In the genomic region with DNA sequence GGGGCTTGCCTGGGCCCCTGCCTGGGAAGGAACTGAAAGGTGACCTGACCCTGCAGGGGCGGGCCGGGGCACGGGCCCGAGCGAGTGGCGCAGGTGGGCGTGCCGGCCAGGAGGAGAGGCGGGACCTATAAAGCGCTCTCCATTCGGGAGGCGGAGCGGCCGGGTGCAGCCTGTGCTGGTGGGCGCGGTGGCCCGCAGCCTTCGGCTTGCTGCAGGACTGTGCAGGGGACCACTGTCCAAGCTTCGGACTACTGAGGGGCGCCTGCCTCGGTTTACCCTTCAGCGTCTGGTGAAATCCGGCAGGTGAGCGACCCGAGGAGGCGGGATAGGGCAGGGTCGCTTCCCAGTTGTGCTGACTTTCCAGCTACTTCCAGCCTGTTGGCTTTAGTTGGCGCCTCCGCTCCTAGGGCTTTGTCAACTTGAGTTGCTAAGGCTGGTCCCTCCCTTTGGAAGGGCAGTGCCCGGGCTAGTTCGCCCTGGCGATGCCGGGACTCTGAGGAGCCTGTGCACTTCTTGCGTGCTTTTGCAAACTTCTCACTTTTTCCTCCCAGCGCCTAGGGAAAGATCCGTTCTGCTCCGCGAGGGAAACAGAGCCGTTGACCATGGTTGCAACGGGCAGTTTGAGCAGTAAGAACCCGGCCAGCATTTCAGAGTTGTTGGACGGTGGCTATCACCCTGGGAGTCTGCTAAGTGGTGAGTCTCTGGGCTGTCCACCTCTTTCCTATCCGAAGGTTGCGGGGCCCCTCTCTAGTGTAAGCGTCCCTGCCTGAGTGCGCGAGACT, we compare ENCODE assay signal across 8 mouse cellular contexts. TPM values are rescaled to one million over a fixed set of nuclear protein-coding genes. Genes with fewer than 3 reads are reported as not detected.
DNase-seq lines count a peak whose midpoint lies in the region; ATAC-seq and TF ChIP-seq lines count a peak whose summit lies in the region.

No protein-coding gene starts in this region.

- under 1% methylated on average over 38 of the region's 47 CpGs for WGBS in hindbrain, embryonic 15.5 days
- WGBS in liver, adult 2 months, result 1% methylated on average over 47 of the region's 47 CpGs
- WGBS in midbrain, embryonic 15.5 days, result 1% methylated on average over 47 of the region's 47 CpGs
- under 1% methylated on average over 46 of the region's 47 CpGs for WGBS in stomach, postnatal 0 days

- H3K4me2 ChIP-seq in hindbrain, embryonic 15.5 days, result peak overlapping the region; percentile 83
- peak overlapping the region; percentile 86 for H3K4me2 ChIP-seq in midbrain, embryonic 15.5 days
- H3K4me2 ChIP-seq in stomach, postnatal 0 days (replicated peaks; ENCODE audit: low read depth), result peak overlapping the region; percentile 97

- H3K27ac ChIP-seq in hindbrain, embryonic 15.5 days (replicated peaks), result no peak overlapping the region
- no peak overlapping the region for H3K27ac ChIP-seq in liver, adult 2 months (replicated peaks; ENCODE audit: insufficient read depth, low read depth, low read length)
- H3K27ac ChIP-seq in midbrain, embryonic 15.5 days, result peak overlapping the region; percentile 26; the same call in 1 of the 2 replicates
- H3K27ac ChIP-seq in stomach, postnatal 0 days (replicated peaks), result no peak overlapping the region

- peak; percentile 35 to 40 for DNase-seq in layer of hippocampus, postnatal 25 days (ENCODE audit: extremely low spot score in 1 of 2, low spot score in 1 of 2)
- no peak for DNase-seq in layer of hippocampus, adult 9-11 months
- peak; percentile 31 to 34 for DNase-seq in cerebellum, postnatal 14 days
- DNase-seq in gastrocnemius, postnatal 10 days, result peak; percentile 79
- DNase-seq in liver, adult 2 months (ENCODE audit: extremely low read depth, low read depth, low spot score), result peak; percentile 54
- peak; percentile 75 for DNase-seq in stomach, postnatal 0 days (ENCODE audit: low spot score)

- H3K9ac ChIP-seq in hindbrain, embryonic 15.5 days, result peak overlapping the region; percentile 23; the same call in 1 of the 2 replicates
- peak overlapping the region; percentile 27; the same call in 1 of the 2 replicates for H3K9ac ChIP-seq in liver, adult 2 months (ENCODE audit: low read depth, low read length)
- peak overlapping the region; percentile 36; the same call in 1 of the 2 replicates for H3K9ac ChIP-seq in midbrain, embryonic 15.5 days
- peak overlapping the region; percentile 59 for H3K9ac ChIP-seq in stomach, postnatal 0 days (ENCODE audit: low read length)

- H3K4me1 ChIP-seq in hindbrain, embryonic 15.5 days (replicated peaks), result peaks cover 15% of the 10 kb centered on the region
- no peaks in the 10 kb centered on the region; the same call in 1 of the 2 replicates for H3K4me1 ChIP-seq in liver, adult 2 months (ENCODE audit: control insufficient read depth, insufficient read depth, low read length)
- peaks cover 20% of the 10 kb centered on the region for H3K4me1 ChIP-seq in midbrain, embryonic 15.5 days
- H3K4me1 ChIP-seq in stomach, postnatal 0 days (replicated peaks; ENCODE audit: control insufficient read depth, insufficient read depth), result peaks cover 2% of the 10 kb centered on the region; the same call in 1 of the 2 replicates

- H3K4me3 ChIP-seq in hindbrain, embryonic 15.5 days, result peak overlapping the region; percentile 45
- H3K4me3 ChIP-seq in liver, adult 2 months (ENCODE audit: insufficient read depth, low read depth, low read length), result peak overlapping the region; percentile 68
- H3K4me3 ChIP-seq in midbrain, embryonic 15.5 days, result peak overlapping the region; percentile 46
- H3K4me3 ChIP-seq in stomach, postnatal 0 days (ENCODE audit: low read depth, low read length), result peak overlapping the region; percentile 63

- TF ChIP-seq POLR2A in liver, adult 2 months (IDR thresholded peaks at IDR 0.05; ENCODE audit: extremely low read depth, insufficient read depth, low read length), result no peak

- no peak for TF ChIP-seq CTCF in liver, adult 2 months (IDR thresholded peaks at IDR 0.05; ENCODE audit: low read depth, low read length)
- TF ChIP-seq CTCF in stomach, postnatal 0 days (IDR thresholded peaks at IDR 0.05; ENCODE audit: low read depth), result no peak

- peak; percentile 91 for ATAC-seq in hindbrain, embryonic 15.5 days (ENCODE audit: low FRiP score, low read depth)
- peak; percentile 91 for ATAC-seq in midbrain, embryonic 15.5 days (replicated peaks)
- peak; percentile 96 for ATAC-seq in stomach, postnatal 0 days (ENCODE audit: low FRiP score, low TSS enrichment)

- H3K36me3 ChIP-seq in hindbrain, embryonic 15.5 days, result no peaks in the 10 kb centered on the region
- H3K36me3 ChIP-seq in liver, adult 2 months (ENCODE audit: control insufficient read depth, insufficient read depth, low read length), result no peaks in the 10 kb centered on the region
- H3K36me3 ChIP-seq in midbrain, embryonic 15.5 days (replicated peaks), result no peaks in the 10 kb centered on the region
- H3K36me3 ChIP-seq in stomach, postnatal 0 days (ENCODE audit: control insufficient read depth, insufficient read depth, low read length), result no peaks in the 10 kb centered on the region

- no peaks in the 10 kb centered on the region for H3K9me3 ChIP-seq in hindbrain, embryonic 15.5 days
- H3K9me3 ChIP-seq in midbrain, embryonic 15.5 days, result no peaks in the 10 kb centered on the region; the same call in 1 of the 2 replicates
- no peaks in the 10 kb centered on the region for H3K9me3 ChIP-seq in stomach, postnatal 0 days (ENCODE audit: control insufficient read depth, low read length)

- H3K79me2 ChIP-seq in liver, adult 2 months (ENCODE audit: control insufficient read depth, insufficient read depth, low read length), result no peaks in the 10 kb centered on the region

- TF ChIP-seq EP300 in stomach, postnatal 0 days (optimal IDR thresholded peaks at IDR 0.05), result no peak

- H3K27me3 ChIP-seq in hindbrain, embryonic 15.5 days, result peaks cover 17% of the 10 kb centered on the region; the same call in 1 of the 2 replicates
- H3K27me3 ChIP-seq in liver, adult 2 months (ENCODE audit: control insufficient read depth, insufficient read depth, low read length), result no peaks in the 10 kb centered on the region
- H3K27me3 ChIP-seq in midbrain, embryonic 15.5 days (replicated peaks), result peaks cover 16% of the 10 kb centered on the region
- H3K27me3 ChIP-seq in stomach, postnatal 0 days (ENCODE audit: control insufficient read depth, insufficient read depth, low read length), result no peaks in the 10 kb centered on the region

RNA-seq across cellular contexts. Expression of a gene that starts 2.4 kb away (rescaled TPM):
- 10 to 100 TPM in 1 of 2 experiments, 1 to 10 TPM in 1; 9.2 to 11.8 TPM for total RNA-seq in layer of hippocampus, postnatal 25 days (2021)
- total RNA-seq in gastrocnemius, postnatal 10 days (2021), result 100 to 1,000 TPM; 182 to 257 TPM
- 7.8 and 9.5 TPM in 2 replicates for polyA plus RNA-seq in hindbrain, embryonic 15.5 days (2015; fragmentation: Nextera tagmentation; extraction: Ambion mirVana)
- total RNA-seq in liver, adult 2 months (2014; rRNA removed), result 0.37 and 0.40 TPM in 2 replicates
- polyA plus RNA-seq in liver, adult 2 months (2012; rRNA removed), result 0.44 and 0.45 TPM in 2 replicates
- 5.8 and 9.0 TPM in 2 replicates for polyA plus RNA-seq in midbrain, embryonic 15.5 days (2015; fragmentation: Nextera tagmentation; extraction: Ambion mirVana)
- polyA plus RNA-seq in stomach, postnatal 0 days (2015; fragmentation: Nextera tagmentation; extraction: Ambion mirVana), result 3.3 and 4.2 TPM in 2 replicates

RNA-seq across cellular contexts. Expression of a gene that starts 47.6 kb away (rescaled TPM):
- not detected for total RNA-seq in layer of hippocampus, postnatal 25 days (2021)
- total RNA-seq in gastrocnemius, postnatal 10 days (2021), result not detected
- not detected in 2 replicates for polyA plus RNA-seq in hindbrain, embryonic 15.5 days (2015; fragmentation: Nextera tagmentation; extraction: Ambion mirVana)
- not detected in 2 replicates for total RNA-seq in liver, adult 2 months (2014; rRNA removed)
- polyA plus RNA-seq in liver, adult 2 months (2012; rRNA removed), result not detected in 2 replicates
- not detected in 2 replicates for polyA plus RNA-seq in midbrain, embryonic 15.5 days (2015; fragmentation: Nextera tagmentation; extraction: Ambion mirVana)
- not detected in 2 replicates for polyA plus RNA-seq in stomach, postnatal 0 days (2015; fragmentation: Nextera tagmentation; extraction: Ambion mirVana)
